Mouse (Mus musculus): ENCODE data around the gene Doc2g.
"Not testable (repeated sequence)": the region's sequence is repeated elsewhere in the genome, so short reads cannot be mapped to it uniquely, and the experiment has no call there.

Gene Doc2g

DNA sequence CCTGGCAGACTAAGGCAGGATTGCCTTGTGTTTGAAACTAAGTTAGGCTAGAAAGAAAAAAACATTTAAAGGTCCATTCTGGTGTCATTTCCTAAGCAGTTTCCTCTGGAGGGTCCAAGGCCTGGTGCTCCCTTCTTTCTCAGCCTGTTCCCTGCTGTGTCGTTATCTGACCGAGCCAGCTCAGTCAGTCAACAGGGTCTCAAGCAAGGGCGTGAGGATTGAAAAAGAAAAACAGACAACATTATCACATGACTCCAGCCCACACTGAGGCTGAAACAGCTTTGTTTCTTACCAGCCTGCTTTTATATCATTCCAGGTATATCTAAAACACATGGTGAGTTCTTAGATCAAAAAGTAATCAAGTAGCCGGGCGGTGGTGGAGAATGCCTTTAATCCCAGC lies 12.5 kb downstream of the Doc2g start:
- in situ Hi-C loops (cut with MboI, MseI), result no loop called here

GRCm38 (mm10) chr19:4017921-4018587 lies 14.9 kb downstream of the Doc2g start:
- in situ Hi-C loops (cut with MboI, MseI), result no loop called here

DNA sequence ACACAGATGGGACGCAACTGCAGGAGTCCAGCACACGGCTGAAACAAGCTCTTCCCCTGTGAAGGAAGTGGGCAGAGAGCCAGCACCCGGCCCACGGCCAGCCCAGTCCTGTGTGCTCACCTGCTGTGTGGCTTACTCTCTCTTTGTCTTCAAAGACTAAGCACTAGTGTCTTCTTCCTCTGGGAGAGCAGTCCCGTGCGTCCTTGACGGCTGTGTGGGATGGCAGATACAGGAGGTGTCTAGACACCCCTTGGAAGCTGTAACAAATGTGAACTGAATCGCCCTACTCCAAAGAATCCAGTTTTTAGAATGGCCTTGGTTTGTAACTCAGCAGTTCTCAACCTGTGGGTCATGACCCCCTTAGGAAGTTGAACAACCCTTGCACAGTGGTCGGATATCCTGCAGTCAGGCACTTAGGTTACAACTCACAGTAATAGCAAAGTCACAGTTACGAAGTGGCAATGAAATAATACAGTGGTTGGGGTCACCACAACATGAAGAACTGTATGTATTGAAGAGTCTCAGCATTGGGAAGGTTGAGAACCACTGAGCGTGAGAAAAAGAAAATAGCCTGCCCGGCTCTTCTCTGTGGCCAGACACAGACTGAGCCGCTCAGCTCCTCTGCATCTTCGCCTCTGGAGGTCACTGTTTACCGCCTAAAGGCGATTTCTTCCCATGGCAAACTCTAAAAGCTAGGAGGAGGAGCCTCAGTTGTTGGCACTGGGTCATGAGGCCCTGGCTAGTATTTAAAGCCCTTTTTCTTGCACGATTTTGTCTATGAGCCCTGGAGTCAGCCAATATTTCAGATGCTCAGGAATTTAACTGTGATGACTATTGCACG lies 15.8 kb downstream of the Doc2g start:
- in situ Hi-C loops (cut with MboI, MseI), result no loop called here

DNA sequence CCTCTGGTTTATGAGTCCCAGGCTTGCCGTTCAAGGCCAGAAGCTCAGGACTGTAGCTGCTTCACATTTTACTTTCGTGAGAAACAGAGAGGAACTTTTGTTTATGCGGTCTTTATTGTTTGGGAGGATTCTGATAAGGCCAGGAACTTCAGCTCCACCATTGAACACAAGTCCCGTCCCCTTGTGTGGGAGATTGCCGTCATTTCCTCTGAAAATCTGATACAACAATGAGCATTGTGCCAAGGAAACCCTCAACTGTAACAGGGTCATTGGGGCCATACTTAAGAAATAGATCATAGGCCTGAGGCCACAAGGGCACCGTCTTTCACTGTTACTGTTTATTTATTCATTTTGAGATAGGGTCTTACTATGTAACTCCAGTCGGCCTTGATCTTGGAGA lies 20.1 kb downstream of the Doc2g start:
- in situ Hi-C loops (cut with MboI, MseI), result no loop called here

DNA sequence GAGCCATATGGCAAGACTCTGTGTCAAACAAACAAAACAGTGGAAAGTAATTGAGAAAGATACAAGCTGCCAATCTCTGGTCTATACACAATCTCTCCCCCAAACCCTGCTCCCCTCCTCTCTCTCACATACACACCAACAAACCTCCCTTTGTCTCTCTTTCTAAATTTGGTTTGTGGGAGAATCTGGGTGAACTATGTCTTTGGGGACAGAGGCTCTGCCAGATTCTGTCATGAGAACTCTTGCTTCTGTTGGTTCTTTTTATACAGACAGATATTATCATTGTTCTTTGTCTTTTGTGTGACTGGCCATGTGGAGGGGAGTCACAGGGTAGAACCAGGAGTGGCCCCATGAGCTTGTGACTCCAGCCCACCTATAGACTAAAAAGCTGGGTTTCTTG lies 24.5 kb downstream of the Doc2g start:
- in situ Hi-C loops (cut with MboI, MseI), result no loop called here

DNA sequence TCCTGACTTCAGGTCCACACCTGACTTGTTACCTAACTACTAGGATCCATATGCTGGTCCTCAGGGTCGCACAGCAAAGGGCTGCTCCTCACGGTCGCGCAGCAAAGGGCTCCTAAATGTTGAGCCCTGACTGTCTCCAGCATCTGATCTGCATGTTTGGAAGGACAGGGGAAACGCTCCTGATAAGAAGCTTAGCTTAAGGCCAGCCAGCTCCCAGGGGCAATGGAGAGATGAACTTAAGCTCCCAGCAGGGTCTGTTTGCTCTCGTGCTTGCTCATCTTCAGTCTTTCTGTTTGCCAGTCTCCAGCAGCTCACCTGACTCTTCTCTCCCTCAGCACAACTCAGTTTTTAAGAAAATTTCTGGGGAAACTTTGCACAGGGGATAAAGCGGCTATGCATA lies 29.6 kb downstream of the Doc2g start:
- in situ Hi-C loops (cut with MboI, MseI), result no loop called here

GRCm38 (mm10) chr19:4033298-4033697 lies 30.2 kb downstream of the Doc2g start:
- in situ Hi-C loops (cut with MboI, MseI), result no loop called here

GRCm38 (mm10) chr19:4033742-4034141 lies 30.6 kb downstream of the Doc2g start:
- in situ Hi-C loops (cut with MboI, MseI), result no loop called here

- in situ Hi-C loops (cut with MboI, MseI), result no loop called here
These were observed 33.4 kb downstream of the Doc2g start for GRCm38 (mm10) chr19:4036327-4037045.

DNA sequence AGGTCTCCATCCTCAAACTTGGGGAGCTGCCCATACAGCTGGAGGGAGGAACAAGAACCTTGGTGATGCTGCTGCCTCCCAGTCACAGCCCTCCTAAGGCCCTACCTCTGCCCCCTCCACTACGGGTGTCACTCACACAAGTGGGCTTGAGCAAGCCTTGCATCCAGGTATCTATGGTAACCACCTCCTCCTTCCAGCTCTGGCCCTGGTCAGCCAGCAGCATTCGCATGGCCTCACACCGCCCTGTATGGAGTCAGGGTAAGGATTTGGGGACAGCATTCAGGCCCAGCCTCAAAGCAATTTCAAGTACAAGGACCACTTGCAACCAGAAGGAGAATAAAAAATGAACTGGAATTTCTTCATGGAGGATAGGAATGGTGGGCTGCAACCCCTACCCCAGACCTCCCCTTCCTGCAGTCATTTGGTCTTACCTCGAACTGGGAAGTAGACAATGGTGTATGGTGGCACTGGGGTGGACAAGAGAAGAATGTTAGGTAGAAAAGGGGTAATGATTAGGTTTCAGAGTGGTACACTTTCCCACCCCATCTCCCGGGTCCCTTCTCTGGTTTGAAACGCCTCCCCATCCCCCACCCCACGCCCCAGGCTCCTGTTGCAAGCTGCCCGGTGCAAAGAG lies 34.2 kb downstream of the Doc2g start:
- in situ Hi-C loops (cut with MboI, MseI), result not testable (repeated sequence)

- in situ Hi-C loops (cut with MboI, MseI), result no loop called here
These were observed 34.7 kb downstream of the Doc2g start, which contains the start of gene Gstp1 for GRCm38 (mm10) chr19:4037788-4038232. TSS of gene Gstp1 (minus strand) at chr19:4037985.

DNA sequence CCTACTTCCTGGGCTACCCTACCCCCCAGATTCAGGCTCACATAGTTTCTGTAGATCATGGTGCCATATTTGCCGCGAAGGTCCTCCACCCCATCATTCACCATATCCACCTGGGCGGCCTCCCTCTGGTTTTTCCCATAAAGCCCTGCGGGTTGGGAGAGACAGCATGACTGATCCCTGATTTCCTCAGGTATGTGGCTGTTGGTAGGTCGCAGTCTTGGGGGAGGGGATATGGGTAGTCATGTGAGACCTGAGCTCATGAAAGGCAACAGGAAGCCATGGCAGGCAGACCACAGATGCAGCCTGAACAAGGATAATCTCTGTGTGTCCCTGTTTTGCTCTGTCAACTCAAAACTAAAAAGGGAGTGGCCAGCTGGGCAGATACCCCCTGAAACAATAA lies 37.8 kb downstream of the Doc2g start:
- in situ Hi-C loops (cut with MboI, MseI), result loop anchor here in 1 of 2 experiments (5.0 kb wide), 1 partner anchor 49 kb away; the partner anchor contains the start of gene Tbx10

- in situ Hi-C loops (cut with MboI, MseI), result loop anchor here in 1 of 2 experiments (5.0 kb wide), 1 partner anchor 49 kb away; the partner anchor contains the start of gene Tbx10
These were observed 38.4 kb downstream of the Doc2g start for GRCm38 (mm10) chr19:4041500-4041899.

DNA sequence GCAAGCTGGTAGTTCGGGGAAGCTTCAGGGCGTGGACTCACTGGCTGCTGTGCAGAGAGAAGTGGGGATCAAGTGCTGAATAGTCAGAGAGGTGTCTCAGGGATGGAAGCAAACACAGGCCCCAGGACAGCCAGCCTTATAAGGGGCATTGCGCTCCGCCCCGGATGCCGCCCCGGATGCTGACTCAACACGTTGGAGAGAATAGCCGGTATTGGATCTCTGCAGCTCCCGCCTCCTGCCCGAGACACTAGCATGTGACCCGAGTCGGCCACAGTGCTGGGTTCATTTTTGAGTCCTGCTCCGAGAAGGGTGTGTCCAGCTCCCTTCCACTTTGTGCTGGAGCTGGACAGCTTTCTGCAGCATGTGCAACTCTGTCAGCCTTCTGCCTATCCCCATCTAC lies 39.0 kb downstream of the Doc2g start:
- in situ Hi-C loops (cut with MboI, MseI), result loop anchor here in 1 of 2 experiments (5.0 kb wide), 1 partner anchor 50 kb away; the partner anchor contains the start of gene Tbx10

GRCm38 (mm10) chr19:4044109-4044508 lies 41.0 kb downstream of the Doc2g start:
- in situ Hi-C loops (cut with MboI, MseI), result loop anchor here in 1 of 2 experiments (5.0 kb wide), 1 partner anchor 52 kb away; the partner anchor contains the start of gene Tbx10

- in situ Hi-C loops (cut with MboI, MseI), result no loop called here
These were observed 43.1 kb downstream of the Doc2g start, which contains the start of gene Gstp2 for GRCm38 (mm10) chr19:4045966-4046865. TSS of gene Gstp2 (minus strand) at chr19:4046023.

DNA sequence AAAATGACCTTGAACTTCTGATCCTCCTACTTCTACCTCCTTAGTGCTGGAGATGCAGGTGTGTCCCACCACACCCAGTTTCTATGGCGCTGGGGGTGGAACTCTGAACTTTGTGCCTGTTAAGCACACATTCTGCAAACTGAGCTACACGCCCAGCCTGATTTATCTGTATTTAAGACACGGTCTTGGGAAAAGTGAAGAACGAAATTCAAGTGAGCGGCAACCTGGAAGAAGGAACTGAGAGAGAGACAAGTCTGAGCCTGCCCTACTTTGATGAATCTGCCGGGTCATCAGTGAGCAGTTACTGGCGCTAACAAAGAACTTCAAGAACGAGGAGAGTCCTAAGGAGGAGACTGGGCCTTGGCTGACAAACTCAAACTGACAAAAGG lies 43.7 kb downstream of the Doc2g start:
- in situ Hi-C loops (cut with MboI, MseI), result no loop called here

GRCm38 (mm10) chr19:4047859-4048258 lies 44.7 kb downstream of the Doc2g start:
- in situ Hi-C loops (cut with MboI, MseI), result no loop called here

DNA sequence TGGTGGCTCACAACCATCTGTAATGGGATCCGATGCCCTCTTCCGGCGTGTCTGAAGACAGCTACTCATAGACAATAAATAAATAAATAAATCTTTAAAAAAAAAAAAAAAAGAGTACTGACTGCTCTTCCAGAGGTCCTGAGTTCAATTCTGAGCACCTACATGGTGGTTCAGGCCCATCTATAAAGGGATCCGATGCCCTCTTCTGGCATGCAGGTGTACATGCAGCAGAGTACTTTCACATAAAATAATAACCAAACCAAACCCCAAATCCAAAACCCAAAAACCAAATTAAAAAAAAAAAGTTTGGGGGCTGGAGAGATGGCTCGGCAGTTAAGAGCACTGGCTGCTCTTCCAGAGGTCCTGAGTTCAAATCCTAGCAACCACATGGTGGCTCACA lies 46.0 kb downstream of the Doc2g start:
- in situ Hi-C loops (cut with MboI, MseI), result not testable (repeated sequence)

DNA sequence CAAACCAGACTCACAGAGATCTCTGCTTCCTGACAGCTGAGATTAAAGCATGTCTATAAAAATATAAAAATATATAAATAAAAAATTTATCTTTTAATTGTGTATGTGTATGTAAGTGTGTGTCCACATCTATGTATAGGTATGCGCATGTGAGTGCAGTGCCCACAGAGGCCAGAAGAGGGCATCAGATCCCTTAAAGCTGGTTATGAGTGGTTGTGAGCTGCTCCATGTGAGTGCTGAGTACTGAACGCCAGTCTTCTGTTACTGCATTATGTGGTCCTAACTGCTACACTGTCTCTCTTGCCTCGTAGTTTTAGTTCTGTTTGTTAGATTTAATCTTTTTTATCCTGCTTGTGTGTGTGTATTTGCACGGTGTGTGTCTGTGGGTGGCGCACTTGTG lies 47.9 kb downstream of the Doc2g start:
- in situ Hi-C loops (cut with MboI, MseI), result no loop called here

Data from T-helper 17 cell (primary cell).